Mouse (Mus musculus): ENCODE results near the gene Nipal4.

- TF ChIP-seq POLR2A (IDR thresholded peaks at IDR 0.05; ENCODE audit: borderline replicate concordance, insufficient read depth, low read length): no peak
- no peak for TF ChIP-seq CTCF (IDR thresholded peaks at IDR 0.05; ENCODE audit: borderline replicate concordance, insufficient read depth, low read depth, low read length)
Observed at GRCm38 (mm10) chr11:46115011-46115410, 51.3 kb downstream of the Nipal4 start.

Data from cerebellum, adult 2 months (tissue).